Mouse (Mus musculus): ENCODE measurements around the gene Pam16.

Gene Pam16

GRCm38 (mm10) chr16:4608532-4609059, 16.2 kb downstream of the Pam16 start:
- no peak for DNase-seq (ENCODE audit: low spot score)

- DNase-seq (ENCODE audit: low spot score): peak; percentile 83
Observed at GRCm38 (mm10) chr16:4607818-4608531, 16.8 kb downstream of the Pam16 start.

GRCm38 (mm10) chr16:4606431-4607084, 18.2 kb downstream of the Pam16 start:
- no peak for DNase-seq (ENCODE audit: low spot score)

- no peak for DNase-seq (ENCODE audit: low spot score)
Observed at GRCm38 (mm10) chr16:4605514-4606131, 19.2 kb downstream of the Pam16 start.

- no peak for DNase-seq (ENCODE audit: low spot score)
Observed at GRCm38 (mm10) chr16:4604293-4604837, 20.4 kb downstream of the Pam16 start.

GRCm38 (mm10) chr16:4603453-4603837, 21.3 kb downstream of the Pam16 start:
- no peak for DNase-seq (ENCODE audit: low spot score)

- DNase-seq (ENCODE audit: low spot score): peak; percentile 64
Observed at GRCm38 (mm10) chr16:4602766-4603452, 21.9 kb downstream of the Pam16 start.

- DNase-seq (ENCODE audit: low spot score): no peak
Observed at GRCm38 (mm10) chr16:4602189-4602588, 22.6 kb downstream of the Pam16 start.

GRCm38 (mm10) chr16:4600701-4601310, 24.0 kb downstream of the Pam16 start:
- no peak for DNase-seq (ENCODE audit: low spot score)

- DNase-seq (ENCODE audit: low spot score): no peak
Observed at GRCm38 (mm10) chr16:4599616-4600015, 25.2 kb downstream of the Pam16 start.

- no peak for DNase-seq (ENCODE audit: low spot score)
Observed at GRCm38 (mm10) chr16:4598891-4599543, 25.8 kb downstream of the Pam16 start.

- DNase-seq (ENCODE audit: low spot score): no peak
Observed at GRCm38 (mm10) chr16:4598041-4598440, 26.7 kb downstream of the Pam16 start.

GRCm38 (mm10) chr16:4597296-4597695, 27.5 kb downstream of the Pam16 start:
- DNase-seq (ENCODE audit: low spot score): no peak

GRCm38 (mm10) chr16:4596836-4597235, 28.0 kb downstream of the Pam16 start:
- DNase-seq (ENCODE audit: low spot score): no peak

- DNase-seq (ENCODE audit: low spot score): no peak
Observed at GRCm38 (mm10) chr16:4596141-4596728, 28.6 kb downstream of the Pam16 start.

GRCm38 (mm10) chr16:4595527-4595963, 29.2 kb downstream of the Pam16 start:
- peak; percentile 66 for DNase-seq (ENCODE audit: low spot score)

GRCm38 (mm10) chr16:4594814-4595526, 29.8 kb downstream of the Pam16 start:
- no peak for DNase-seq (ENCODE audit: low spot score)

- DNase-seq (ENCODE audit: low spot score): peak; percentile 76
Observed at GRCm38 (mm10) chr16:4593971-4594813, 30.6 kb downstream of the Pam16 start, which contains the start of gene Glis2. Gene Glis2, plus strand, starts transcription at chr16:4594713.
